Mouse (Mus musculus): ENCODE data around the gene Mogat2. TPM values are rescaled to one million over a fixed set of nuclear protein-coding genes. Genes with fewer than 3 reads are reported as not detected.

The Mogat2 gene
- 26.9 TPM for polyA plus RNA-seq (2014; fragmentation: Illumina TruSeq; extraction: RNeasy Lipid Tissue Mini Kit (QIAGEN cat#74804); ENCODE audit: low replicate concordance)

DNA sequence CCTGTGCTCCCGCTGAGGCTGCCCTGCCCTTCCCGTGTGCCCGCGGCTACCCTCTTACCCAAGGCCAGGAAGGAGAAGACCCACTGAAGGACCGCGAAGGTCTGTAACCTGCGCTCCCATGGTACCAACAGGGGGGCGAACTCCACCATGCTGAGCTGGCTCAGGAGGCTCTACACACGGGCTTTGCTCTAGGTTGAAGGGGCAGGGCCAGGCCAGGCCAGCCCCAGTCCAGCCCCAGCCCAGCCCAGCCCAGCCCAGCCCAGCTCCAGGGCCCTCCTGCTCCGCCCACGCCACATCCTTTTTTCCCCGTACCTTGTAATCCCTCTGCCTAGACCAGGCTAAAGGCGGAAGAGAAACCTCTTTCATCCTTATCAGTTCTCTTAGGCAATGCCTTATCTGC lies at the start of gene Mogat2:
Gene Mogat2, minus strand, starts transcription at position 203 of the 400 bp plus-strand sequence.

DNA sequence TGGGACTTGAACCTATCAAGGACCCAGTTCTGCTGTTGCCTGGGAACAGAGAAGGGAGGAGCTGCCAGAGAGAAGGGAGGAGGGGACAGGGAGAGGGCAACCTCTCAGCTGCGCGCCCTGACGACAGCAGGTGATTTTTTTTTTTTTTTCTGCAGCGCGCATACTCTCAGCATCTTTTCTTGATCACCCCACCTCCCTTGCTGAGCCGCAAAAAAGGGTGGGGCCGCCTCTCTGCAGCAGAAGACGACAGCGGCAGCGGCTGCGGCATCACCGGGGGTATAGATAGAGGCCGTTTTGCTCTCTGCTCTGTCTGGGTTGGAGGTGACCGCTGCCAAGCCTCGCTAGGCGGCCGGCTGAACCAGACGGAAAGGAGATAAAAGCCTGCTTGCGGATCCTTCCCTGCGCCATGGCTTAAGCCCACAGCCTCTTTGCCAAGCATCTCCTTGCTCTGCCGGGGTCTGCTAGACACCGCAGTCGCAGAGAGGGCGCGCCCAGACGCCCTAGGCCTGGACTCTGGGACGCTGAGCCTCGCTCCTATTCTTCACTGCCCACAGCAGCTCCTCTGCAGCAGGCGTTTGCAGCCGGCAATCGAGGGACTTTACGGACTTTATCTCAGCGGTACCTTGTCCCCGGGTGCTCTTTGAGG lies 29.0 kb upstream of the Mogat2 start, which contains the start of gene Map6:
Gene Map6, plus strand, starts transcription at position 197 of the 646 bp plus-strand sequence.

DNA sequence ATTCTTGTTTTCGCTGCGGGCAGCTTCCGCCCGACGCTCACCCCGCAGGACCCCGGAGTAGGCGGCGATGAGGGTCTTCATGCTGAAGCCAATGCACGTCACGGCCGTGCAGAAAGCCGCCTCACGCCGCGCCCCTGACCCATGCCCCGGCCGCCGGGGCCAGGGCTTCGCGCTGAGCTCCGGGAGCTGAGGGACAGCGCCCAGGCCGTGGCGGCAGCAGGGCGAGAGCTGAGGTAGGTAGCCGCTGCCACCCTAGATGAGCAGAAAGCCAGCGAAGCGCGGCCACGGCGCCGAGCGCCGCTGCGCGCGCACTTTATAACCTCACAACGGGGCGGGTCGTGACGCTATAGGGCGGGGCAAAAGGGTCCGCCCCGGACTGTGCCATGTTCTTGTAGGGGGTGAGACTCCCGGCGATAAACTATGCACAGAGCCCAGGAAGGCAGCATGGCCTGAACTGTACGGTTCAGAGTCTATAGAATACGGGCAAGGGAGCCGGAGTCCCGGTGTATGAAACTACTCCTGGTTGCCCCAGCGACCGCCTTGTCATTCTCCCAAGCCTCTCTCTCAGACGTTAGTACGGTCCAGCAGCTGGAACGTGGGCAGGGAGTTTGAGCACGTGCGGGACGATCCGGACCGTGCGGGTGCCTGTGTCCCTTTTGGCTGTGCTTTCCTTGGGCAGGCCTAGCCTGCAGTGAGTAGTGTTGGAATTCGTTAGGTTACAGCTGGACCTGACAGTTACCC lies 55.8 kb downstream of the Mogat2 start, which contains the start of gene Dgat2:
Gene Dgat2, minus strand, starts transcription at position 288 of the 741 bp plus-strand sequence.

Other genes with a start within 250 kb of the Mogat2 start
- 7.9 TPM for gene Uvrag, start 97.5 kb downstream of the Mogat2 start, polyA plus RNA-seq (2014; fragmentation: Illumina TruSeq; extraction: RNeasy Lipid Tissue Mini Kit (QIAGEN cat#74804); ENCODE audit: low replicate concordance)
- gene Dgat2, start 55.9 kb downstream of the Mogat2 start, polyA plus RNA-seq (2014; fragmentation: Illumina TruSeq; extraction: RNeasy Lipid Tissue Mini Kit (QIAGEN cat#74804); ENCODE audit: low replicate concordance): 37.5 TPM
- gene Map6, start 28.8 kb upstream of the Mogat2 start, polyA plus RNA-seq (2014; fragmentation: Illumina TruSeq; extraction: RNeasy Lipid Tissue Mini Kit (QIAGEN cat#74804); ENCODE audit: low replicate concordance): 0.22 TPM
- 13.3 TPM for gene Serpinh1, start 114.6 kb upstream of the Mogat2 start, polyA plus RNA-seq (2014; fragmentation: Illumina TruSeq; extraction: RNeasy Lipid Tissue Mini Kit (QIAGEN cat#74804); ENCODE audit: low replicate concordance)
- 0.11 TPM for gene Gdpd5, start 142.8 kb upstream of the Mogat2 start, polyA plus RNA-seq (2014; fragmentation: Illumina TruSeq; extraction: RNeasy Lipid Tissue Mini Kit (QIAGEN cat#74804); ENCODE audit: low replicate concordance)
- not detected for gene Klhl35, start 227.4 kb upstream of the Mogat2 start, polyA plus RNA-seq (2014; fragmentation: Illumina TruSeq; extraction: RNeasy Lipid Tissue Mini Kit (QIAGEN cat#74804); ENCODE audit: low replicate concordance)
- 387 TPM for gene Rps3, start 245.1 kb upstream of the Mogat2 start, polyA plus RNA-seq (2014; fragmentation: Illumina TruSeq; extraction: RNeasy Lipid Tissue Mini Kit (QIAGEN cat#74804); ENCODE audit: low replicate concordance)